Mouse (Mus musculus): ENCODE results near the gene Atp23.

- TF ChIP-seq CTCF (IDR thresholded peaks at IDR 0.05; ENCODE audit: borderline replicate concordance, extremely low read depth, insufficient read depth, insufficient read length) = no peak
- TF ChIP-seq POLR2A (IDR thresholded peaks at IDR 0.05; ENCODE audit: borderline replicate concordance, extremely low read depth, insufficient read depth, insufficient read length, poor library complexity, severe bottlenecking) = no peak
These were observed 28.4 kb upstream of the Atp23 start for GRCm38 (mm10) chr10:126929543-126929942.

All from brain, embryonic 14.5 days (tissue).